Mouse (Mus musculus): ENCODE data around the gene Clcnka.

DNA sequence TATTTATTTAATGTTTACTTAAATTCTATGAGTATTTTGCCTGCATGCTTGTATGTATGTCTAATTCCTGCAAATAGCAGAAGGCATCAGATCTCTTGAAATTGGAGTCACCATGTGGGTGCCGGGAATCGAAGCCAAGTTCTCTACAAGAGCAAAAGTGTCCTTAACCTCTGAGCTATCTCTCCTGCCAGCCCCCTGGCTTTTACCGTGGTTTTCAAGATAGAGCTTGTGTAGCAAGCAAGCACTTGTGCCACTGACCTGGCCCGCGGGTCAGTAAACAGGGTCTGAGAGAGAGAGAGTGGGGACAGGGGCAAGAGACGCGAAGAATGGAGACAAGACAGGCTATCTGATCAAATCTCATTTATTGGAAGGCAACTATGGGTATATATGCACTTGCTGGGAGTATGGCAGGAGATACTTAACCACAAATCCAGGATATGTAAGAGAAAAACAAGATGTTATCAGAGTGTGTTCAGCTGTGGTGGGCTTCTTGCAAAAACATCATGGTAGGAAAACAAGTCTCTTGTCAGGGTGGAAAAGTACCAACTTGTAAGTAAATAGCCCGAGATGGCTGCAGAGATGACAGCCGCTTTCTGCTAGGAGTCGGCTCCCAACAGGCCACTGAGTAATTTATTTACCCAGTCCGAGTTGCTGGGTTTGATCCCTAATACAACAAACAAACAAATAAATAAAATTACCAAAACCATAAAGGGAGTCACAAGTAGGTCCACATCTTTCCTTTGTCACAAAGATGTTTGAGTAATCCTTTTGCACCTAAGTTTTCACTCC, 45.3 kb upstream of the Clcnka start:
- no peak for TF ChIP-seq CTCF (IDR thresholded peaks at IDR 0.05; ENCODE audit: extremely low read depth, insufficient read depth, insufficient read length, insufficient replicate concordance)
- no peak for TF ChIP-seq POLR2A (IDR thresholded peaks at IDR 0.05; ENCODE audit: low read depth, low read length)
